Comparison of ENCODE assay signal across 8 mouse cellular contexts in genomic region chr11:52314102-52314793, GRCm38 (mm10). TPM values are rescaled to one million over a fixed set of nuclear protein-coding genes. Genes with fewer than 3 reads are reported as not detected.
DNase-seq lines count a peak whose midpoint lies in the region; TF ChIP-seq lines count a peak whose summit lies in the region.

No protein-coding gene starts in this region.

- H3K4me1 ChIP-seq in cerebellum, adult 2 months (ENCODE audit: control insufficient read depth, insufficient read depth, low read length): no peaks in the 10 kb centered on the region

- no peak for TF ChIP-seq POLR2A in cerebellum, adult 2 months (IDR thresholded peaks at IDR 0.05; ENCODE audit: borderline replicate concordance, insufficient read depth, low read length)

- H3K4me3 ChIP-seq in cerebellum, adult 2 months (replicated peaks; ENCODE audit: insufficient read depth, low read depth, low read length): no peak overlapping the region

- TF ChIP-seq CTCF in cerebellum, adult 2 months (IDR thresholded peaks at IDR 0.05; ENCODE audit: borderline replicate concordance, insufficient read depth, low read depth, low read length): peak; percentile 28; the same call in 1 of the 2 replicates

- no peak for DNase-seq in cerebellum, adult 2 months
- DNase-seq in cerebellum, postnatal 36 days: no peak
- DNase-seq in spleen, adult 18-20 months: peak; percentile 24 to 44
- no peak for DNase-seq in spleen, postnatal 14 days (ENCODE audit: low spot score in 2 of 2)
- peak; percentile 22 for DNase-seq in lung, postnatal 10 days
- peak; percentile 91 to 97 for DNase-seq in thymus, postnatal 10 days (ENCODE audit: low spot score in 2 of 2)
- no peak for DNase-seq in urinary bladder, adult 2 months (ENCODE audit: low spot score)
- DNase-seq in adrenal gland, postnatal 36 days: no peak

- H3K27me3 ChIP-seq in cerebellum, adult 2 months (ENCODE audit: control insufficient read depth, insufficient read depth, low read length): no peaks in the 10 kb centered on the region

- WGBS in cerebellum, adult 2 months: 37% methylated on average over 26 of the region's 26 CpGs

- H3K27ac ChIP-seq in cerebellum, adult 2 months (ENCODE audit: insufficient read depth, low read length): no peak overlapping the region

RNA-seq across cellular contexts. Expression of gene Tcf7, which starts 31.4 kb away (rescaled TPM):
- polyA plus RNA-seq in cerebellum, adult 2 months (2012; rRNA removed): 3.4 and 3.6 TPM in 2 replicates
- 6.1 and 8.1 TPM in 2 replicates for polyA plus RNA-seq in urinary bladder, adult 2 months (2012; rRNA removed)
- 10 to 100 TPM; 36.8 to 50.1 TPM for total RNA-seq in adrenal gland, postnatal 36 days (2021)

RNA-seq across cellular contexts. Expression of gene Vdac1, which starts 46.4 kb away (rescaled TPM):
- polyA plus RNA-seq in cerebellum, adult 2 months (2012; rRNA removed): 364 and 394 TPM in 2 replicates
- polyA plus RNA-seq in urinary bladder, adult 2 months (2012; rRNA removed): 166 and 206 TPM in 2 replicates
- 100 to 1,000 TPM; 433 to 439 TPM for total RNA-seq in adrenal gland, postnatal 36 days (2021)

Comparison
In these comparisons a context has a peak if more than half of its experiments do, and no peak if none do; other contexts are left out.
1. DNase-seq: peak in spleen, adult 18-20 months (2 of 2), lung, postnatal 10 days (single experiment) and thymus, postnatal 10 days (2 of 2); none in cerebellum, adult 2 months (0 of 2), cerebellum, postnatal 36 days (0 of 2), spleen, postnatal 14 days (0 of 2), urinary bladder, adult 2 months (single experiment) and adrenal gland, postnatal 36 days (0 of 2).